Mouse (Mus musculus) brain, embryonic 14.5 days (tissue): ENCODE results near the gene Mixl1. TPM values are rescaled to one million over a fixed set of nuclear protein-coding genes. Genes with fewer than 3 reads are reported as not detected.

ENCODE experiments used
- DNase-seq: peaks from one replicate; pipeline ENCODE4 v3.0.0-alpha.2; 2011; ENCODE audit warnings: low read depth
- CTCF ChIP-seq: fragments of 200-500 bp; IDR thresholded peaks from 2 replicates; pipeline ENCODE4 v1.5.1; 2012; ENCODE audit warnings: inconsistent platforms, mild to moderate bottlenecking, moderate library complexity, borderline replicate concordance; ENCODE audit not compliant: insufficient read depth, insufficient read length; ENCODE audit errors: extremely low read depth
- POLR2A ChIP-seq: fragments of 200-500 bp; IDR thresholded peaks from 2 replicates; pipeline ENCODE4 v1.6.1; 2012; ENCODE audit warnings: mild to moderate bottlenecking, inconsistent platforms, borderline replicate concordance; ENCODE audit not compliant: poor library complexity, insufficient read depth, insufficient read length, severe bottlenecking; ENCODE audit errors: extremely low read depth
- polyA plus RNA-seq: library from polyadenylated mRNA; depleted of rRNA; stranded (reverse); fragments of >200 nt; gene quantifications from 2 replicates; pipeline ENCODE4 v1.2.3, GENCODE M21; 2012; rRNA removed

The Mixl1 gene
- polyA plus RNA-seq, result 0.04 and 0.05 TPM in 2 replicates

GRCm38 (mm10) chr1:180696626-180697352 lies at the start of gene Mixl1:
TSS of gene Mixl1 (minus strand) at chr1:180697034.
- peak; percentile 39 for DNase-seq
- TF ChIP-seq POLR2A (no peak), CTCF (no peak)

- no peak for TF ChIP-seq POLR2A
- no peak for TF ChIP-seq CTCF
- no peak for DNase-seq
Measured at GRCm38 (mm10) chr1:180729231-180729630, 32.4 kb upstream of the Mixl1 start.

GRCm38 (mm10) chr1:180726183-180726582 lies 29.3 kb upstream of the Mixl1 start:
- no peak for TF ChIP-seq POLR2A
- no peak for TF ChIP-seq CTCF
- DNase-seq, result no peak

GRCm38 (mm10) chr1:180725704-180726179 lies 28.9 kb upstream of the Mixl1 start, which contains the start of gene Acbd3:
TSS of gene Acbd3 (plus strand) at chr1:180726043.
- peak; percentile 96 for DNase-seq
- no peak for TF ChIP-seq CTCF
- TF ChIP-seq POLR2A, result peak; percentile 86

- TF ChIP-seq POLR2A (no peak), CTCF (no peak)
- no peak for DNase-seq
Measured at GRCm38 (mm10) chr1:180723701-180724238, 26.9 kb upstream of the Mixl1 start.

- TF ChIP-seq CTCF, result no peak
- TF ChIP-seq POLR2A, result no peak
- DNase-seq, result no peak
Measured at GRCm38 (mm10) chr1:180722608-180723007, 25.8 kb upstream of the Mixl1 start.

- DNase-seq, result peak; percentile 81
- TF ChIP-seq CTCF (peak; percentile 92), POLR2A (no peak)
Measured at GRCm38 (mm10) chr1:180719951-180720689, 23.3 kb upstream of the Mixl1 start.

- no peak for DNase-seq
Measured at GRCm38 (mm10) chr1:180719483-180719882, 22.6 kb upstream of the Mixl1 start.

GRCm38 (mm10) chr1:180718756-180719155 lies 21.9 kb upstream of the Mixl1 start:
- no peak for DNase-seq
- no peak for TF ChIP-seq CTCF
- no peak for TF ChIP-seq POLR2A

More at GRCm38 (mm10) chr1:180719483-180719882, 22.6 kb upstream of the Mixl1 start:
- TF ChIP-seq CTCF (no peak), POLR2A (no peak)

GRCm38 (mm10) chr1:180708935-180709776 lies 12.3 kb upstream of the Mixl1 start:
- DNase-seq, result no peak
- no peak for TF ChIP-seq CTCF
- TF ChIP-seq POLR2A, result no peak

GRCm38 (mm10) chr1:180707813-180708212 lies 11.0 kb upstream of the Mixl1 start:
- DNase-seq, result no peak
- TF ChIP-seq CTCF (no peak), POLR2A (no peak)

GRCm38 (mm10) chr1:180707368-180707767 lies 10.5 kb upstream of the Mixl1 start:
- TF ChIP-seq CTCF, result no peak
- no peak for TF ChIP-seq POLR2A
- DNase-seq, result no peak

GRCm38 (mm10) chr1:180703400-180703799 lies 6.6 kb upstream of the Mixl1 start:
- no peak for DNase-seq
- TF ChIP-seq CTCF (no peak), POLR2A (no peak)

GRCm38 (mm10) chr1:180698063-180698462 lies 1.2 kb upstream of the Mixl1 start:
- no peak for TF ChIP-seq POLR2A
- DNase-seq, result no peak
